Mouse (Mus musculus) urinary bladder, postnatal 10 days (tissue): ENCODE measurements around the gene Kifc3.

Source experiments
- DNase-seq: peaks from one replicate; pipeline ENCODE4 v3.0.0; 2022; ENCODE audit warnings: low spot score

Gene Kifc3

DNA sequence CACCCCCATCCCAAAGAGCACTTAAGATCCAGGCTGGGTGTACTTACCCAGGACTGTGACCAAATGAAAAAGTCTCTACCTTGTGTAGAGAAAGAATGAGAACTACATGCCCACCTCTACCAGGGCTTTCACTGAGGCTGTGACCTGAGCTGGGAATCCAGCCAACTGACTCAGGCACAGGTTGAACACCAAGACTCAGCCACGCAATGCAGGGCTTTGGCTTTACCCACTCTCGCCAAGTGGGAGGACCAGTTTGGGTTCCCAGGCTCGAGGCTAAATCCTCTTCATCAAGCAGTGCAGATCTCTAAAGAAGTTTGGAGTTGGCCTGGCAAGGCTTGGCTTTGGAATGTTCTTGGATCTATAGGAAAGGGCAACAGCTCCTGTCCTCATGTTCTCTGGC lies 127.1 kb downstream of the Kifc3 start:
- no peak for DNase-seq

DNA sequence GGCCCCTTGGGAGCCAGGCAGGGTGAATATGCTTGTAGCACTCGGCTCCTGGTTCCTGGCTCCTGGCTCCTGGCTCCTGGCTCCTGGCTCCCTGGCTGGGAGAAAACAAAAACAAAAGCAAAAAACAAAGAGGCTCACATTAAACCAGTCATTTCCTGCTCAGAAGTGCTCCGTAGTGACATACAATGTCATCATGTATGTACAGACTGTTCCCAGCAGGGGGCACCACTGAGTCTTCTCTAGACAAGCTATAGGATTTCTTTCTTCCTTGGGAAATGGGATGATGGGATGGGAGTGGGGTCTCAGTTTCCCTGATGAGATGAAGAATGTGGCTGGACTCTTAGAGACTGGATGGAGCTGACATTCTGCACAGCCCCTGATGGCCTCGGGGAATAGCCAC lies 135.0 kb downstream of the Kifc3 start:
- no peak for DNase-seq

DNA sequence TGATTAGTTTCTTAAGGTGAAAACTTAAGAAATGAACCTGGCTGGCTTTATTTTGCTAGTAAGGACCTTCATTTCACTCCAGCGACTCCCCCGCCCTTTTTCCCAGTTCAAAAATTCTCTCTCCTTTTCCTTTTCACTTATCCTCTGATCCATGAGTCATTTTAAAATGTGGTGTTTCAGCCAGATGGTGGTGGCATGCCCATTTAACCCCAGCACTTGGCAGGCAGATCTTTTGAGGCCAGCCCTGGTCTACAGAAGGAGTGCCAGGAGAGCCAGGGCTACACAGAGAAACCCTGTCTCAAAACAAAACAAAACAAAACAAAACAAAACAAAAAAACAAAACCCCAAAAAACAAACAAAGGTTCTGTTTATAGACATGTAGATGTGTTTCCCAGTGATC lies 138.1 kb downstream of the Kifc3 start:
- no peak for DNase-seq

DNA sequence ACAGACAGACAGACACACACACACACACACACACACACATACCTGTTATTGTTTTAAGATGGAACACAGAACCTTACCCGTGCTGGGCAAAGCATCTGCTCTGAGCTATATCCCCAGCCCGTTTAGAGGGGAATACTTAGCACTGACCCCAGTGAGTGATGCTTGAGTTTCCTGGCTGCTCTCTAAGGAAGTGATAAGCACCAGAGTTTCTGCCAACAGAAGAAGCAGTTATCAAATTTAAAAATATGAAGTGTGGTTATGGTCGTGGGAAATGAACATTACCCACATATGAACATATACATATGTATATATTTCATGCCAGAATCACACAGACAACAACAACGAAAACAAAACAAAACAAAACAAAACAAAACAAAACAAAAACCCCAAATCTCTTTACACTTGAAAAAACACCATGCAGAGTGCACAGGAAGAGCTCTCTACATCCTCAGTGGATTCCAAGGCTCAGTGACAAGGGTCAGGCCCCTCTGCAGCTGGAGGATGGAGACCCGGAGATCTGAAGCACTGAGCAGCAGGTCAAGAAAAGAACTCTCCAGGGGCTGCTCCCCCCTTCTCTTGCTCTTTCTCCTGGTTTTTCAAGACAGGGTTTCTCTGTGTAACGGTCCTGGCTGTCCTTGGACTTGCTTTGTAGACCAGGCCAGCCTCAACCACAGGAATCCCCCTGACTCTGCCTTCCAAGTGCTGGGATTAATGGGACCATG lies 142.6 kb downstream of the Kifc3 start:
- DNase-seq = no peak

DNA sequence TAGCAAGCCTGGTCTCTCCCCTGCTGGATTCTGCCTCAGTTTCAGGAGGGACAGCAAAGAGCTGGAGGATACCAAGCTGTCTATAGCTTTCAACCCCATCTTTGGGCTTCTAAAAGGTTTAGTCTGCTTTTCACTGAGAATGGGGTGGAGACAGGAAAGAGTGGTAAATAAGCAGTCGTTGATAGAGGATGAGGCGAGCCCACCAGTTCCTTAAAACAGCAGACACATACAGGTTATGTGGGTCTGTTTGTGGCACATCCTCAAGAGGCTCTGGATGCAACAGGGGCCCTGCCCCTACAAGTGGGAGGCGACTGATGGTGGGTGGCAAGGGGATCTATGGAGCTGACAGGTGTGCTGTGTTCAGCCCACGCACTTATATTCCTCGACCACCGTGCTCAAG lies 144.0 kb downstream of the Kifc3 start:
- DNase-seq = no peak

DNA sequence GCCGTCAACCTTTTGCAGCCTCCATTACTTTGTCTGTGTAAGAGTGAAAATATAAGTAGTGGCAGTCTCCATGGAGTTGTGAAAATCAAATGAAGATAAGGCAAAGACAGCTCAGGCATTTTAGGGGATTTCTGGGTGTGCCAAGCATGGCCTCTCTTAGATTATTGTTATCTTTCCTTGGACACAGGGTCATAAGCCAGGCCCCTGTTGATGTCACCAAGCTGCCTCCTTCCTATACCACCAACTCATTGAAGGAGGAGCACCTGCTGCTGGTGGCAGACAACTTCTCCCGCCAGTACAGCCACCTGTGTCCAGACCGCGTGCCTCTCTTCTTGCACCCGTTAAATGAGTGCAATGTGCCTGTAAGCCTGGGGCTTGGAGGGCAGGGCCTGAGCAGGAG lies 146.2 kb downstream of the Kifc3 start:
- DNase-seq = no peak

DNA sequence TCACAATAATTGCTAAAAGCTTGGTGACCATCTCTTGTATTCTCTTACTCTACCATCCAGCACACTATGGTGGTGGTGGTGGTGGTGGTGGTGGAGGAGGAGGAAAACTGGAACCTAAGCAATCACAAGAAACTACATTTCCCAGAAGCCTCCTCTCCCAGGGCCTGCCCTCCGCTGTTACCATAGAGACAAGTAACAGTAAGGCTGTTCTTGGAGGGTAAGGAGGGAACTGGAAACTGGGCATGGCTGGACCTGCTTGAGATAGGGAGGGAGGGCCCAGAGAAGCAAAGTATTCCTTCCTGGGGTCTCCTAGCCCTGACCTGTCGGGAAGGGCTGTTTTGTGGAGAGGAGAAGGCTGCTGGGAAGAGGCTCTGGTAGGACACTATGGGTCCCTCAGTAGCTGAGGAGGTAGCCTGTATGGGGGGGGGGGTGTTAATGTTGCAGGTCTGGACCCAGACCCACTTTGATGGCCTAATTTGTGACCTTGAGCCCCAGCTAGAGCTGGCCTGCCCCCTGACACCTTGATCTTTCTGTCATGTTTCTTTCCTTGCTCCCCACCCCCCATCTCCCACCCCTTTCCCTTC lies 147.6 kb downstream of the Kifc3 start, which contains the start of gene Drc7:
Gene Drc7, plus strand, starts transcription at position 177 of the 584 bp plus-strand sequence.
- no peak for DNase-seq

DNA sequence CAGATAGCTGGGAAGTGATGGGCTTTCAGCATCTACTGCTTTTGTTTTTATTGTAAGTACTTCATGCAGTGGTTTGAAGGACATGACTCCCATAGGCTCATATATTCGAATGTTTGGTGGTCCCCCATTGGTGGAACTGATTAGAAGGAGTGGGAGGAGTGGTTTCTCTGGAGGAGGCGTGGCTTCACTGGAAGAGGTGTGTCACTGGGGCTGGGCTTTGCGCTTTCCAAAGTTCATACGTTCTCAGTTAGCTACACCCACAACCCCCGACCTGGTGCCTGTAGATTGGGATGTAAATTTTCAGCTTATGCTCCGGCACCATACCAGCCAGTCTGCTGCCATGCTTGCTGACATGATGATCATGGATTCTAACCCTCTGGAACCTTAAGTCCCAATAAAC lies 148.2 kb downstream of the Kifc3 start:
- DNase-seq = no peak
